Mouse (Mus musculus) urinary bladder, adult 2 months (tissue): Measurements from ENCODE around the gene Gm11034. TPM values are rescaled to one million over a fixed set of nuclear protein-coding genes. Genes with fewer than 3 reads are reported as not detected.

Experiments used
- DNase-seq: peaks from one replicate; pipeline ENCODE4 v3.0.0; 2022; ENCODE audit warnings: low spot score
- polyA plus RNA-seq: library from polyadenylated mRNA; depleted of rRNA; stranded (reverse); fragments of >200 nt; gene quantifications from 2 replicates; pipeline ENCODE4 v1.2.3, GENCODE M21; 2012; rRNA removed

Gm11034 gene
- polyA plus RNA-seq = not detected in 2 replicates

- no peak for DNase-seq
Observed at GRCm38 (mm10) chr8:72213536-72213935, at the start of gene Gm11034. TSS of gene Gm11034 (minus strand) at chr8:72213636.

DNA sequence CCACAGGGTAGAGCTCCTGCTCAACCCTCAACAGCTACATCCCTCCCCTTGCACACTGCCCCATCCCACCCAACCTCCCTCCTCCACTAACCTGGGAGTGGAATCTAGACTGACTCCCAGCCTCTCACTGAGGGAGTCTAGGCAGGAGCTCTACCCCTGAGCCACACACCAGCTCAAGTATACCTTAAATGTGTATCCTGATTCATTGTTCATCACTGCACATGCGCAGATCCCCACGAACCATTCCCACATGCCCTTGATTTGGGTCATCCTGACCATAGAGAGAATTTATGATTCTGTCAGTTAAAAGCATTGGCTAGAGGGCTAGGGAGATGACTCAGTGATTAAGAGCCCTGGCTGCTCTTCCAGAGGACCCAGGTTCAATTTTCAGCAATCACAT, 49.3 kb upstream of the Gm11034 start:
- no peak for DNase-seq

- DNase-seq = no peak
Observed at GRCm38 (mm10) chr8:72261872-72262271, 48.4 kb upstream of the Gm11034 start.

GRCm38 (mm10) chr8:72261431-72261830, 48.0 kb upstream of the Gm11034 start:
- no peak for DNase-seq

- no peak for DNase-seq
Observed at GRCm38 (mm10) chr8:72261019-72261418, 47.6 kb upstream of the Gm11034 start.

GRCm38 (mm10) chr8:72260585-72260984, 47.1 kb upstream of the Gm11034 start:
- no peak for DNase-seq

DNA sequence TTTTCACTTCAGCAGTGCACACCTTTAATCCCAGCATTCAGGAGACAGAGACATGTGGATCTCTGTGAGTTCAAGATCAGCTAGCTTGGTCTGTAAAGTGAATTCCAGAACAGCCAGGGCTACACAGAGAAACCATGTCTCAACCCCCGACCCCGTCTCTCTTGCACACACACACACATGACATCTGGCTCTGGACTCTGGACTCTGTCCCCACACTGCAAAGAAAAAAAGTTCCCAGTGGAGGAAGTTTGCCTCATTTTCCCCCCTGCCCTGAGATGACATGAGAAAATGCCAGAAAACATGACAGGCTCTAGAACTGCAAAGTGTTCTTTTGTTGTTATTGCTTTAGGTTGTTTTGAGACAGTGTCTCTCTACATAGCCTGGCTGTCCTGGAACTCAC, 46.4 kb upstream of the Gm11034 start:
- DNase-seq = no peak

- DNase-seq = no peak
Observed at GRCm38 (mm10) chr8:72257902-72258238, 44.4 kb upstream of the Gm11034 start.

- DNase-seq = no peak
Observed at GRCm38 (mm10) chr8:72257171-72257901, 43.9 kb upstream of the Gm11034 start.

GRCm38 (mm10) chr8:72244610-72245009, 31.2 kb upstream of the Gm11034 start:
- DNase-seq = no peak

- DNase-seq = no peak
Observed at GRCm38 (mm10) chr8:72242226-72242625, 28.8 kb upstream of the Gm11034 start.

GRCm38 (mm10) chr8:72240951-72241350, 27.5 kb upstream of the Gm11034 start:
- DNase-seq = peak; percentile 12

DNA sequence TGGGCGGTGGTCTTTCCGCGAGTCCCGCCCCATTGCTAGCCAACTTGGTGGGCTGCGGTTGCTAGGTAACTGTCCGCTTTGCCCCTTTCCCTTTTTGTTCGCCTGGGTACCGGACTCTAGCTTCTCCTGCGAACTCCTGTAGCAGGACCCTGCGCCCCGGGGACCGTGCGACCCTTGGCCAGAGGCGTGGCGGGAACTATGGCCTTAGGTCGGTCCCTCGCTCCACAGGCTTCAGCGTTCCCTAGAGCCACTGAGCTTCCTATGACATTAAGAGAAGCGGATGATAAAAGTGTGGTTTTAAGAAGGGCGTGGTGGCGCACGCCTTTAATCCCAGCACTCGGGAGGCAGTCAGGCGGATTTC, 26.9 kb upstream of the Gm11034 start:
- no peak for DNase-seq

GRCm38 (mm10) chr8:72239499-72240402, 26.3 kb upstream of the Gm11034 start, which contains the start of gene Ap1m1:
TSS of gene Ap1m1 (plus strand) at chr8:72240018.
- peak; percentile 90 for DNase-seq

DNA sequence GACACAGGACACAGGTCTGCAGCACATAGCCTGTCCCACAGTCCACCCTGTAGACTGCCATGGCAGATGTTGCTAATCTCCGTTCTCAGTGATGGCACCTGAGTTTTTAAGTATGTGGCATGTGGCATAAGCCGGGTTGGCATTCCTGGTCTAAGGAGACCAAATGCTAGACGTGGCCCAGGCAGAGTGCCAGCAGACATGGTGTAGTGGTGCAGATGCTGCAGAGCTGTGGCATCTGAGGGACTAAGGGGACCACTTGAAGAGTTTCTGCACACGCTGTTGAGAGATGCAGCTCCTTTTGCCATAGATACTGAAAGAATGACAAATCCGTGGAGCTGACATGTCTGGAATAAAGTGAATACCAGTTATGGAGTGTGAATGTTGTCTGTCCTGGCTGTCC, 9.2 kb upstream of the Gm11034 start:
- no peak for DNase-seq

DNA sequence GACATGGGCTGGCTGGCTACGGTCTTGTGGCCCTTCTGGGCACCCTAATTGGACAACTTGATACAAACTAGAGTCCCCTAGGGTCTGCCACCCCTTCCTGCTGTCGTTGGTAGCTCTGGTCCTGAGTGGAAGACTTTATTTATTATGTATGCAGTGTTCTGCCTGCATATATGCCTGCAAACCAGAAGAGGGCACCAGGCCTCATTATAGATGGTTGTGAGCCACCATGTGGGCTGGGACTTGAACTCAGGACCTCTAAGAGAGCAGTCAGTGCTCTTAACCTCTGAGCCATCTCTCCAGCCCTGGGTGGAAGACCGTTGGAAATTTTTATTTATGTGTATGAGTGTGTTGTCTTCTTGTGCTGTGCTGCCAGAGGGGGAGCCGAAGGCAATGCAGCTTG, 7.3 kb upstream of the Gm11034 start:
- no peak for DNase-seq

GRCm38 (mm10) chr8:72219541-72220363, 6.3 kb upstream of the Gm11034 start, which contains the start of gene Fam32a:
TSS of gene Fam32a (plus strand) at chr8:72219730.
- DNase-seq = peak; percentile 54

DNA sequence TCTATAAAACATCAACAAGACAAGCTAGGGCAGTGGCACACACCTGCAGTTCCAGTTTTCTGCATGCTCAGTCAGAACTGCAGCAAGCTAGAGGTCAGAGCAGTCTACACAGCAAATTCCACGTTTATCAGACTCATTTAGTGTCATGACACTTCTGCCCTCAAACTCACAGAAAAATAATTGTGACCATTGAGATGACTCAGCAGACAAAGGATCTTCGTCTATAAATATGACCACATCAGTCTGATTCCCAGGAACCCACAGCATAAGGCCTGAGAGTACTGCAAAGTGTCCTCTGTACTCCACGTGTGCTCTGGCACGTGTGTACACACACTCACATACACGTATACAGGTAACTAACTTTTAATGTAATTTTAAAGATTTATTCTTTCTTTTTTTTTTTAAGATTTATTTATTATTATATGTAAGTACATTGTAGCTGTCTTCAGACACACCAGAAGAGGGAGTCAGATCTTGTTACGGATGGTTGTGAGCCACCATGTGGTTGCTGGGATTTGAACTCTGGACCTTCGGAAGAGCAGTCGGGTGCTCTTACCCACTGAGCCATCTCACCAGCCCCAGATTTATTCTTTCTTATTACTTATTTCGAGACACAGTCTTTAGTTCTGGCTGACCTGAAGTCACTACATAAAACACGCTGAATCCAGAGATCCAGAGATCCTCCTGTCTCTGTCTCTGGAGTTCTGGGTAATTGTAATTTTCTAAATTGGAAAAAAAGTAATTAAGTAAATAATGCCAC, 5.5 kb upstream of the Gm11034 start:
- no peak for DNase-seq

DNA sequence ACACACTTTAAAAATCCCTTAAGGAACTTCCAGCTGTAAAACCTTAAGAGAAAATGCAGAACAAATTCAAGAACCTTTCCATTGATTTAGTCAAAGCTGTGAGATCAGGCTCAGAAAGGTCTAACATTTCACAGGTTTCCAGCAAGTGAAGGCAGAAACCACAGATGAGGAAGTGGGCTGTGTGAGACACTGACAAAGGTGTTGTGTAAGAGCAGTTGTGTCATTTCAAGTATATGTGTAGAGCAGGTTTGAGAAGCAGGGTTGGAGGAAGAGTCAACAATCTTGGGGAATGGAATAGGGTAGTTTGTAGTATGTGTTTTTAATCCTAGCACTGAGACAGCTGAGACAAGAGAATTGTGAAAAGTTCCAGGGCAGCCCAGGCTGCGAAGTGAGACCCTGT, 2.4 kb upstream of the Gm11034 start:
- no peak for DNase-seq

- DNase-seq = no peak
Observed at GRCm38 (mm10) chr8:72215060-72215459, 1.6 kb upstream of the Gm11034 start.

GRCm38 (mm10) chr8:72212751-72213150, 685 bp downstream of the Gm11034 start, which contains the start of gene Cib3:
TSS of gene Cib3 (minus strand) at chr8:72212837.
- no peak for DNase-seq
